Comparison of ENCODE assay signal across 8 mouse cellular contexts in the genomic region with DNA sequence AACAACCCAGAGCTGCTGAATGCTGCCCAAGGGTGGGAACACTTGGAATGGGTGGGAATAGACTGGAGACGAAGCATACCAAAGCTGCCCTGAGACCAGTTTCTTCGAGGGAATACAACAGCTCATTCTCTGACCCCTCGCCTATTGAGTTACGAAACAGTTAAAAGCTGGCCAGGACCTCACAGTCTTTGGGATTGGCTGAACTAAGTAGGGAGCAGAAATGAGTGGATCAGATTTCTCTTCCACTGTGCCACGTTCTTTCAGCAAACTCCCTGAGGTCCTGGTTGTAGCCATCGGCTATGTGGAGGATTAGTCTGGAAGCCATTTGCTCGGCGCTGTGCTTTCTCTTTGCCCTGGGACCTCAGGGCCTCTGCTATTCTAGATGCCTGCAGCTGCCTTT. TPM values are rescaled to one million over a fixed set of nuclear protein-coding genes. Genes with fewer than 3 reads are reported as not detected.
A peak's percentile ranks its signal among the peaks of the same experiment; 100 is the strongest.
DNase-seq lines count a peak whose midpoint lies in the region.

No protein-coding gene starts in this region.

- DNase-seq in ES-CJ7 (ENCODE audit: low read depth, low spot score) = peak; percentile 77
- DNase-seq in embryo, embryonic 10 days (ENCODE audit: low spot score) = peak; percentile 86
- peak; percentile 70 for DNase-seq in heart, adult 18-20 months
- DNase-seq in limb, embryonic 10.5 days (ENCODE audit: low spot score) = peak; percentile 65
- DNase-seq in skeletal muscle tissue, adult 2 months (ENCODE audit: low read depth, low spot score) = peak; percentile 83
- no peak for DNase-seq in cerebellum, postnatal 14 days
- no peak for DNase-seq in thymus, postnatal 10 days (ENCODE audit: low spot score in 2 of 2)
- no peak for DNase-seq in natural killer cell, adult 2 months (ENCODE audit: low spot score in 2 of 2)

- no peaks in the 10 kb centered on the region for H3K36me3 ChIP-seq in limb, embryonic 10.5 days

- peaks cover 52% of the 10 kb centered on the region for H3K4me1 ChIP-seq in limb, embryonic 10.5 days

- H3K27ac ChIP-seq in limb, embryonic 10.5 days = peak overlapping the region; percentile 89

- no peaks in the 10 kb centered on the region for H3K9me3 ChIP-seq in limb, embryonic 10.5 days (replicated peaks)

- H3K4me3 ChIP-seq in limb, embryonic 10.5 days = peak overlapping the region; percentile 30

- no peaks in the 10 kb centered on the region for H3K27me3 ChIP-seq in limb, embryonic 10.5 days (ENCODE audit: low read depth, poor library complexity, severe bottlenecking)

- 12% methylated on average over 8 of the region's 8 CpGs for WGBS in limb, embryonic 10.5 days

RNA-seq across cellular contexts. Expression of a gene that starts 9.2 kb away (rescaled TPM):
- total RNA-seq in heart, adult 18-20 months (2021) = 100 to 1,000 TPM; 343 to 345 TPM
- 565 and 690 TPM in 2 replicates for polyA plus RNA-seq in limb, embryonic 10.5 days (2016; fragmentation: Nextera tagmentation; extraction: Ambion mirVana)

Comparison
In these comparisons a context has a peak if more than half of its experiments do, and no peak if none do; other contexts are left out.
1. DNase-seq: peak in ES-CJ7 (single experiment), embryo, embryonic 10 days (single experiment), heart, adult 18-20 months (2 of 2), limb, embryonic 10.5 days (single experiment) and skeletal muscle tissue, adult 2 months (single experiment); none in cerebellum, postnatal 14 days (0 of 2), thymus, postnatal 10 days (0 of 2) and natural killer cell, adult 2 months (0 of 2).